Mouse (Mus musculus) duodenum, adult 2 months (tissue): ENCODE measurements around the gene Car10. TPM values are rescaled to one million over a fixed set of nuclear protein-coding genes. Genes with fewer than 3 reads are reported as not detected.

Experiments
- polyA plus RNA-seq: library from polyadenylated mRNA; depleted of rRNA; stranded (reverse); fragments of >200 nt; gene quantifications from 2 replicates; pipeline ENCODE4 v1.2.3, GENCODE M21; 2012; ENCODE audit warnings: low replicate concordance; rRNA removed

Car10 gene
- 0.07 TPM in 1 of 2 replicates, not detected in the other for polyA plus RNA-seq

DNA sequence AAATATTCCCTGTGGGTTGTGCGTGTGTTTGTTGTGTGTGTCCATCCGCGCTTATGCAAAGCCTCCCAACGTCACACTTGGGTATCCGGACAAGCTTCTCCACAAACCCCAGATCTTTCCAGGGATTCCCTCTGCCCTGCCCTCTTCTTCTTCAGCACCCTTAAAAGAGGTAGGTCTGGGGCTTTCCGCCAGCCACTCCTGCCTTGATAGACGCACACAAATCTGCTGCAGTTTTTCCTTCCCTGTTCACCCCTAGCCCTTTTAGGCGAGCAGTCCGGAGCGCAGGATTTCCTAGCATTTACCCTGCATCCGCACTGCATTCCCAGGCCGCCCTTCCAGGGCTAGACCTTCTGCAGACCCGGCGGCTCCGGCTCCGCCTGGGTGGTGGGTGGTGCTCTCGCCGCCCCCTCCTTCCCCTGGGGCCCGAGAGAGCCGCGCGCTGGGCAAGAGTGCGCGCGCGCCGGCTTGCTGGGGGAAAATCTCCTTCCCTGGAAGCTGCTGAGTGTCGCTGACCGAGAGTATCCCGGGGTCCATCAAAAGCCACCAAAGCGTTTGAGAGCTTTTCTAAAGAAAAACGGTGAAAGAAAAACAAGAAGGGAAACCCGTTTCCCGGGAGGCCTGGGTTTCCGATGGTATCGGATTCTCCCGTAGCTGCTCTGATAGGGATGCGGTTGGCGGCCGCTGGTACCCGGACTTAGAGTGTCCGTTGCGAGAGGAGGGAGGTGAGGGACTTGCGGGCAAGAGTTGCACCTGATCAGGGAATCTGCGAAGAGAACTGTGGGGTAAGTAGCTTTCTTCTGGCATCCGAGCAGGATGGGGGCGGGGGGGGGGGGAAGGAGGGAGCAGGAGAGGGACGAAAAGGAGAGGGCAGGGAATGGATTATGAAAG, at the start of gene Car10:
Car10 (plus strand) TSS at position 88 of the 888 bp plus-strand sequence.

